Mouse (Mus musculus) layer of hippocampus, adult 9-10 months (tissue): ENCODE data around the gene Zbtb16.
A peak's percentile ranks its signal among the peaks of the same experiment; 100 is the strongest.

Experiments
- DNase-seq: peaks from one replicate; pipeline ENCODE4 v3.0.0; 2022; ENCODE audit warnings: low spot score

Gene Zbtb16

DNA sequence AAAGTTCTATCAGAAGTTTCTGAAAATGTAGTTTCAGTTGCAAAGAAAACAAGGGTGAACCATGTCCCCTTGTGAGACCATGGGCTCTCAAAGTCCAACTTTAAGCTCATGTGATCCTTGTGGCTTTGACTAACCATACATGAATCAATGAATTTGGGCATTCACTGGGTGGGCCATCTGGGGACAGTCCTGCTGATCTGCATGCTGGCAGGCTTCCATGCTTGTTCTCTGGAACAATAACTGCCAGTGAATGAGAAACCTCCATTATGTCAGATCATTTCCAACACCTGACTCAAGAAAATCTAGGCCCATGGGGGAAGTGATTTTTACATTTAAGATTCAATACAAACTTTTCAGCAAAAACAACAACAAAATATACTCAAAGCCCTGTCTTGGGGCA lies 70.1 kb downstream of the Zbtb16 start:
- DNase-seq: no peak

- DNase-seq: no peak
Measured at GRCm38 (mm10) chr9:48764311-48764710, 71.7 kb downstream of the Zbtb16 start.

DNA sequence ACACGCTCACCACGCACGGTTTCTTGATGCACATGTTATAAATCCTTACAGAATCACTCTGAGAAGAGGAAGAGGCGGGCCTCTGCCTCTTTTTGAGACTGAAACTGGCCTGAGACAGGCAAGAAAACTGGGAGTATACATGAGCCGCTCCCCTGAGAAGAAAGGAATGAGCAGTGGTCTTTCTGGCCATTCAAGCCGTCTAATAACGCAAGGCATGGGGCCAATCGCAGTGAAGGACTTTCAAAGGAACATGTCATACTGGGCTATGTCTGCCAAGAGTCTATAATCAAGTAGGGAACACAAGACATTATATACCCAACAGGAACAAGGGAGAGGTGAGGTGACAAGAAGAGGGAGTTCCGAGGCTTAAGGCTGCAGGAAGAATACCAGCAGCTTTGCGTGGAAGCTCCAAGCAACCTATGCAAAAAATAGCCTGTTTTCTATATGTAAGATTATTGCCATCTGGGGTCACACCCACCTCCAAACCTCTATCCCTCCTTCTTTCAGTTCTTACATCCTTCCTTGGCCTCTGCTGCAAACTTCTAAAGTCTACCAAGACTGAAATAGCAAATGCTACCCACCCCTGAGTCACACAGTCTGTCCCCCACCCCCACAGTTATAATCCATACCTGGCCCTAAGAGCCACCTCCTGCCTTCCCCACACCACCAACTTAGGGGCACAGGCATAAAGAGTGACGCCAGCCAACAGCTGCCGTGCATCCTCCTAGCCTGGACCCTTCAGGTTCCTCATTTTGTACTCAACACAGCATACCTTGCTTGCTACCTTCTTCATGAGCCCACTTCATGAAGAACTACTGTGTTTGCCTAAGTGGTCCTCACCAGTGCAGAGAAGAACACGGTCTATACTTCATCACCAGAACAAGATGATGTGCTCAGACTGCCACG lies 74.0 kb downstream of the Zbtb16 start:
- DNase-seq: no peak

DNA sequence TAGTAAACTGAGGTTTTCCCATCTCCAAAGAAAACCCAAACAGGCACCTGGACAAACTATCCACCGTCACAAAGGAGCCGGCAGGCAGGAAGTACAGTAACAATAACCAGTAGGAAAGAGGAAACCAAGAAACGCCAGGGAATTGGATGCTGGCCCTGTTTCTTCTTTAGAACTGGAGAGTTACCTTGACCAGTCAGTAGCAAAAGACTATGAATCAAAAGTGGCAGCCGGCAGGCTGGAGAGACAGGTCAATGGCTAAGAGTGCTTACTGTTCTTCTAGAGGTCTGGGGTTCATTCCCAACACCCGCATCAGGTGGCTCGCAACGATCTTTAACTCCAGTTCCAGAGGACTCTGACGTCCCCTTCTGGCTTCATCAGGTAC lies 74.9 kb downstream of the Zbtb16 start:
- no peak for DNase-seq

DNA sequence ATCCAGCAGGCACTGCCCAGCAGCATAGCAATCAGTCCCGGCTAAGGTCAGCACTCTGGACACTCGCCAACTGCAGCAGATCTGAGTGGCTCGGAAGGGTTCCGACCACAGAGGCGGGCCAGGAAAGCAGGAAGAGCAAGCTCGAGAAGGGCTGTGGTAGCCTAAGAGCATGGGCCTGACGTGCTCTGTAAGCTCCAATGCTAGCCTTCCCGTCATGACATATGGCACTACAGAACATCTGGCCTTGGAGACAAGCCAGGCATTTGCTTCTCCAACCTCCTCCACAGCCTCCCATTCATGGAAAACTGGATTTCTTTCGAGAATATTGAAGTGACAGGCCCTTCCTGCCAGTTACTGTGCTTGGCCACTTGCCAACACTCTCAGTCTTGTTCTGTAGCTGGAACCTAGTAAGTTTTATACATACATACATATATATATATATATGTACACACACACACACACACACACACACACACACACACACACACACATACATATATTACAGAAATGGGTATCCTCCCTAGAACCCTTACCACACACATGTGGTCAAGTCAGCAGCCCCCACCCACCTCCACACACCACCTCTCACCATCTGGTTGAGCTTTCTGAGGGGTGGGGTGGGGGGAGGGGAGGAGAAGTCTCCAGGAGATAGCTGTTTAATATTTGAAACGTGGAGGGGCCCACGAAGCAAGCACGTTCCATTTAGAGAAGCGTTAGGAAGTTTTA lies 75.4 kb downstream of the Zbtb16 start:
- DNase-seq: peak; percentile 56

- DNase-seq: no peak
Measured at GRCm38 (mm10) chr9:48759098-48759497, 76.9 kb downstream of the Zbtb16 start.

DNA sequence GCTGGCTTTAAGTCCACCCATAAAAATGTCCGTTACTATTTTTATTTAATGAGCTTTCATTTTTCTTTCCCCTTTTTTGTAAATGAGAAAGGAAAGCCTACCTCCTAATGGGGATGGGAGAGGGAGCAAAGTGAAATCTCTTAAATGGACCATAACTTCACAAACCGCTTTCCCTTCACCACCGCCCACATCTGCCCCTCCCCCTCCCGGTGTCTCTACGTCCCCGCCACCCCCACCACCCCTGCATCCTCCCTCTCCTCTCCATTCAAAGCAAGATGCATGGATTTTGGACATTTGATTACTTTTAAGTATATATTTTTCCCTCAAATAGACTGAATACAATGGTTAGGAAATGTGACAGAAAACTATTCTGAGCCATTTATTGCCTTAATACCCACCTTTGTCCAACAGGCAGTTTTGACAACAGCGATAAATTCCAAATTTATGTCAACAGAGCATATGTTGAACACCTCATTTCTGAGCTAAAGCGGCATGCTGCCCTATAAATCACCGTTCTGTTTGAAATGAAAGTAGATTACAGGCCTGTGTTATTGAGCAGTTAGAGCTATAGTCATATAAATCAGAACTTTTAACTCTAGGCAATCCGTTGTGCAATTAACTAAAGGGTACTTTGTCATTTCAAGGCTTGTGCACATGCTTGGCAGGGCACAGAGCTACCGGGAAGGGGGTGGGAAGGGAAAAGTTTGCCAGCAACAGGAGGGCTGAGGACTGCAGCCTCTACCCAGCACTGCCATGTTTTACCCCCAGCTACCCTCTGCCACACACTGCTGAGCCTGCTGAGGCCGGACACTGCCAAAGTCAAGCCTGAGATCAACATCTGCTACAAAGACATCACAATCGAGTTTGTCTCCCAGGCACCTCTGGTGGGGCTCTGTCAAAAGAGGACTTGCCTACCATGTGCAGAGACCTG lies 78.1 kb downstream of the Zbtb16 start:
- no peak for DNase-seq

GRCm38 (mm10) chr9:48756261-48756812 lies 79.7 kb downstream of the Zbtb16 start:
- DNase-seq: no peak

- DNase-seq: no peak
Measured at GRCm38 (mm10) chr9:48755438-48756070, 80.5 kb downstream of the Zbtb16 start.

DNA sequence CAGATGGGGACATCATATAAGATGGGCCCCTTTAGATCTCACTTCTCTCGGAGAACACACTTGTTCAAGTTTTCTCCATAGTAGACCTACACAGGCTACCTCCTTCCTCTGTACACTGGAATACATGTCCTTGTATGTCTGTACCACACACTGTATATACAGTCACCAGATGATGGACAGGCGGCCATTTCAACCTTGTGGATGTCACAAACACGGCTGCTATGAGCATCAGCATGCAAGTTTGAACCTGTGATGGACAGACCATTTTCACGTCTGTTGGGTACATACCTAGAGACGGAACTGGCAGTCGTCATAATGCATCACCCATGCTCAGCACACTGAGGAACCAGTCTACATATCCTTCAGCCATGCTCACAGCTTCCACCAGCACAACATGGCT lies 81.6 kb downstream of the Zbtb16 start:
- no peak for DNase-seq

- DNase-seq: no peak
Measured at GRCm38 (mm10) chr9:48753881-48754280, 82.1 kb downstream of the Zbtb16 start.

DNA sequence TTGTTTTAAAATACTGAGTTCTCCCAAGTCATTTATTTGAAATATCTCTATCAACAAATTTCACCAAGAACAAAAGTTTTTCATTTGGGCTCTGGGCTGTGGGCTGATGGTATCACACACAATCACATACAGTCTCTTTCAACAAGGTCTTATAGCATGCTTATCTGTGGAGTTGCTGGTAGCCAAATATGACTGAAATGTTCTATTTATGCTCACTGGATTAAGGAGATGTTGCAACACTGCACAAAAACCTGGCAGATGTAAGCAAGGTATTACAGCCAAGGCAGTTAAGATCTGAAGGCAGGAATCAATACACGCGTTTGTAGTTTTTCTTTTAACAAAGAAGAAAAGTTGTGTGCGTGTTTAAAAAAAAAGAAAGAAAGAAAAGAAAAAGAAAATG lies 84.1 kb downstream of the Zbtb16 start:
- no peak for DNase-seq

DNA sequence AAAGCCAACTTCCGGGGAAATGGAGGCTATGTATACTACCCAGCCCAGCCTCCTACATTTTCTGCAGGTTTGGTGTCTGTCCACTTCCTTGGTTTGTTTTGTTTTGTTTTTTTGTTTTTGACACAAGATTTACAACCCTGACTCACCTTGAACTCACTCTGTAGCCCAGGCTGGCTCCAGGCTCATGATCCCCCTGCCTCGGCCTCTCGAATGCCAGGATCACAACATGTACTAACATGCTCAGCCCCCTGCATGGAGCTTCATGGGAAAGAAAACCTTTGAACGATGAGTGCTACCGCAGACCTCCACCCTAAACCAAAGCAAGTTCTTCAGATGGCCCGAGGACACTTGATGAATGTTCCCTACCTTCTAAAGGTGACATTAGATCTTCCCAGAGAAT lies 86.4 kb downstream of the Zbtb16 start:
- no peak for DNase-seq

DNA sequence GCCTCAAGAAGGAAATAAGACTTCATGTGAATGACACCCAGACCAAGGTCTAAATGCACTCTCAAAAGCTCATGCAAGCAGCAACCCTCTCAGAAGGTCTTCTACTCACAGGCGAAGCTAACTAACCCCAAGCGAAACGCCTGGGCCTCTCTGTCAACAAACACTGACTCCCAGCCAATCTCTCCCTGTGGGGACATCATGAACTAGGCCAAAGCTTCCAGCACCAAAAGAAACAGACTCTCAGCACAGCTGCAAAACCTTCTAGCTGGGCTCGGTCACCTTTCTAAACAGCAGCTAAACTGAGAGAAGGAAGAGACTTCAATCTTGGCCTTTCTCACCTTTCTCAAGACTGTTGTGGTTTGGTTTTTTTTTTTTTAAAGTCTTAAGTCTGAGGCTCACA lies 86.9 kb downstream of the Zbtb16 start:
- no peak for DNase-seq

- DNase-seq: no peak
Measured at GRCm38 (mm10) chr9:48748761-48749160, 87.3 kb downstream of the Zbtb16 start.

GRCm38 (mm10) chr9:48748216-48748615 lies 87.8 kb downstream of the Zbtb16 start:
- no peak for DNase-seq

DNA sequence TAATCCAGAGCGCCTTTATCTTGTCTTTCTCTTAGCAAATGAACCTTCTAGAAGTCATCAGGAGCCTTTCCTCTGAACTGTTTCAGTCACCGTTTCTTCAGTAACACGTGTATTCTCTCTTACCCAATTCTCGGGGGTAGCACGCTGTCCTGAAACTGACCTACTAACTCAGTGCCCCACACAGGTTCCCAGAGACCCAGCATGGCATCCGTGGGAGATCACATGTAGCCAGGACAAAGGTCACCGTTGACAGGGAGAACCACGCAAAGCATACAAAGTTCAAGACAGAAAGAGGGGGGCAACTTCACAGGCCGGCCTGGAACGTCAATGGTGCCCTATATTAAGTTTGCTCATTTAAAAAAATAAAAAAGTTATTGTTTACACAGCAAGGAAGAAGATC lies 89.5 kb downstream of the Zbtb16 start:
- DNase-seq: no peak

GRCm38 (mm10) chr9:48745347-48746119 lies 90.5 kb downstream of the Zbtb16 start:
- no peak for DNase-seq

DNA sequence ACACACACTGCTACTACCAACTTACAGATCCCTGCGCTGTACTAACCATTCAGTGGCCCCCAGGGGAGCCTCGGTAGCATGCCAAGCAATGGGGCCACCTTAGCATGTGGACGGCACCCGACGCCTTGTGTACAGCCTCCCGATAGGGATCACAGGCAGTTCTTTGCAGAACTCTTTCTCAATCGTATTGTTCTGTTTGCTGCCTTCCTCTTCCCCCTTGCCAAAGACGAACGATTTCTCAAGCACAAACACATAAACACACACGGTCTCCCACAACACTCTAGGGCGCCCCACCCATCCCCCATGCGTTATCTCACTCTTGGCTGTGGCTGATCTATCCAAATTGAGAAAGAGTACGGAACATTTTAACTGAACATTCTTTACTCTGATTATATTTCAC lies 91.1 kb downstream of the Zbtb16 start:
- DNase-seq: no peak

DNA sequence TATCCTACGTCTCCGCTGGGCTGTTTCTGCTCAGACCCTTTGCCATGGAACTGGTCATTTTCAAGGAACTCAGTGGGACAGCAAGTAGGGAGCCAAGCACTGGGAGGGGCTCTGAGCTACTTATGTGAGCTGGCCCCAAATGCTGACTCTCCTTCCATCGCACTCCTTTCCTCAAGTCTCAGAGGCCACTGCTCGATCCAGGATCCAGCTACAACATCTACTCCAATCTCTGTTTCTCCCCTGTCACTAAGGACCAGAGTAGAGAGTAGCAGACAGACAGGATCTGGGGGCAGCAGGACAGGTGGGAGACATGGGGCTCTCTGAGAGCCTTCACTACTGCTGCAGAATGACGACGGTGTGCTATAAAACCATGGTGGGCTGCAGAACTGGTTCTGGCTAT lies 91.6 kb downstream of the Zbtb16 start:
- no peak for DNase-seq
